Mouse (Mus musculus) kidney, postnatal 25 days (tissue): ENCODE measurements around the gene Art5.
A peak's percentile ranks its signal among the peaks of the same experiment; 100 is the strongest.

Experiments
- DNase-seq, 2 experiments: peaks; one replicate each; pipeline ENCODE4 v3.0.0; 2021; ENCODE audit warnings: mixed read lengths in 2 of 2

The Art5 gene

GRCm38 (mm10) chr7:102109171-102109570, at the start of gene Art5:
TSS of gene Art5 (minus strand) at chr7:102109489.
- no peak for DNase-seq

GRCm38 (mm10) chr7:102153691-102154090, 44.4 kb upstream of the Art5 start:
- no peak for DNase-seq

- DNase-seq = no peak
Observed at GRCm38 (mm10) chr7:102137898-102138297, 28.6 kb upstream of the Art5 start.

GRCm38 (mm10) chr7:102137464-102137863, 28.2 kb upstream of the Art5 start:
- DNase-seq = peak in 1 of 2 experiments; percentile 61

GRCm38 (mm10) chr7:102132395-102132794, 23.1 kb upstream of the Art5 start:
- DNase-seq = peak in 1 of 2 experiments; percentile 31

- DNase-seq = no peak
Observed at GRCm38 (mm10) chr7:102120326-102120725, 11.0 kb upstream of the Art5 start.

GRCm38 (mm10) chr7:102117382-102117781, 8.1 kb upstream of the Art5 start:
- DNase-seq = no peak

- DNase-seq = no peak
Observed at GRCm38 (mm10) chr7:102116579-102117331, 7.5 kb upstream of the Art5 start, which contains the start of gene Chrna10. TSS of gene Chrna10 (minus strand) at chr7:102116828.

- no peak for DNase-seq
Observed at GRCm38 (mm10) chr7:102113151-102113729, 4.0 kb upstream of the Art5 start.

GRCm38 (mm10) chr7:102109746-102110145, 457 bp upstream of the Art5 start:
- DNase-seq = no peak

- no peak for DNase-seq
Observed at GRCm38 (mm10) chr7:102108206-102108605, 1.1 kb downstream of the Art5 start.

GRCm38 (mm10) chr7:102106700-102107141, 2.6 kb downstream of the Art5 start:
- no peak for DNase-seq

- DNase-seq = no peak
Observed at GRCm38 (mm10) chr7:102104126-102104525, 5.2 kb downstream of the Art5 start.

GRCm38 (mm10) chr7:102103555-102103954, 5.7 kb downstream of the Art5 start:
- DNase-seq = no peak

GRCm38 (mm10) chr7:102102696-102103095, 6.6 kb downstream of the Art5 start:
- peak in 1 of 2 experiments; percentile 13 for DNase-seq

GRCm38 (mm10) chr7:102102241-102102640, 7.0 kb downstream of the Art5 start:
- DNase-seq = no peak

- DNase-seq = no peak
Observed at GRCm38 (mm10) chr7:102101487-102101886, 7.8 kb downstream of the Art5 start, which contains the start of gene Art1. TSS of gene Art1 (plus strand) at chr7:102101743.

- DNase-seq = no peak
Observed at GRCm38 (mm10) chr7:102100868-102101267, 8.4 kb downstream of the Art5 start.

GRCm38 (mm10) chr7:102099760-102100661, 9.3 kb downstream of the Art5 start:
- DNase-seq = peak in 1 of 2 experiments; percentile 39

- DNase-seq = peak in 1 of 2 experiments; percentile 17
Observed at GRCm38 (mm10) chr7:102087336-102087735, 22.0 kb downstream of the Art5 start.

- no peak for DNase-seq
Observed at GRCm38 (mm10) chr7:102084041-102084696, 25.1 kb downstream of the Art5 start.

- DNase-seq = no peak
Observed at GRCm38 (mm10) chr7:102082816-102083215, 26.5 kb downstream of the Art5 start, which contains the start of gene Trpc2. TSS of gene Trpc2 (plus strand) at chr7:102083116.
